Mouse (Mus musculus) lung, postnatal 0 days (tissue): ENCODE results near the gene Ccsap.

ENCODE experiments used
- CTCF ChIP-seq: IDR thresholded peaks from 2 replicates; pipeline ENCODE4 v1.5.1; 2016; ENCODE audit warnings: antibody characterized with exemption, mild to moderate bottlenecking
- EP300 ChIP-seq: IDR thresholded peaks from 2 replicates; pipeline ENCODE4 v1.6.1; 2016; ENCODE audit warnings: antibody characterized with exemption, mild to moderate bottlenecking, control low read depth

DNA sequence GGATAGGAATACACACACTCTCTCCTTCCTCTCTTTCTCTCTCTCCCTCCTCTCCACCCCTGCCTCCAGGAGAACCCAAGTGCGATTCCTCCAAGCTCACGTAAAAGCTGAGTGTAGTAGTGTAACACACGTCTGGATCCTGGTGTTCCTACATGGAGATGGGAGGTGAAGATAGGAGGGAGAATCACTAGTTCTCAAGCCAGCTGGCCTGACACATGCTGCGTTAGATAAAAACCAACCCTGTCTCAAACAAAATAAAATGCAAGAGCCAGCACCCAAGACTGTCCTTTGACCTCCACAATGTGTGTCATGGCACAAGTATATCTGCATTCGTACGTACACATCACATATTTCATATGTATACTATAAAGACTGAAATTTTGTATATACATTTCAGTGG, 39.2 kb downstream of the Ccsap start:
- TF ChIP-seq CTCF (no peak), EP300 (no peak)
